8 mouse cellular contexts compared by ENCODE assay signal in the genomic region with DNA sequence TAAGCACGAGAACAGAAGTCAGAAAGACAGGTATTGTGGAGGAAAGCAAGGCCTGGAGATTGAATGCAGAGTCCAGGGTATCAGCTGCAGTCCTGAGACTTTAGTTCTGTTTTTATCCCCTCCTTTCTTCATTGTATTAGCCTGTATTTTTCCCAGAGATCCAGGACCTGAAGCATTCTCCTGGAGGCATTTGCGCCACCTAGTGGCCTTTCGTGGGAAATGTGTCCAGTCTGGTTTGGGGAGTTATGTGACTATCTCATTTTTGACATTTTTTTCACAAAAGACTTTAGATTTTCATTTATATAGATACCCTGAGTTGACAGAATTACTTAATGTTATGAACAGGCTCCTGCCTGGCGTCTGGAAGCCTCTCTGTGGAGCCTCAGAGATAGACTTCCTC. TPM values are rescaled to one million over a fixed set of nuclear protein-coding genes. Genes with fewer than 3 reads are reported as not detected.
DNase-seq lines count a peak whose midpoint lies in the region; ATAC-seq and TF ChIP-seq lines count a peak whose summit lies in the region.

No protein-coding gene starts in this region.

- peaks cover 31% of the 10 kb centered on the region for H3K36me3 ChIP-seq in heart, embryonic 12.5 days
- peaks cover 24% of the 10 kb centered on the region for H3K36me3 ChIP-seq in kidney, postnatal 0 days (ENCODE audit: insufficient read depth, low read length)
- H3K36me3 ChIP-seq in liver, embryonic 13.5 days, result peaks cover 45% of the 10 kb centered on the region
- peaks cover 8% of the 10 kb centered on the region; the same call in 1 of the 2 replicates for H3K36me3 ChIP-seq in stomach, embryonic 16.5 days (ENCODE audit: control insufficient read depth, insufficient read depth, low read length)

- TF ChIP-seq POLR2A in bone marrow macrophage, adult 2 months (IDR thresholded peaks at IDR 0.05; ENCODE audit: borderline replicate concordance, low read depth, low read length), result no peak

- peak overlapping the region; percentile 98 for H3K4me2 ChIP-seq in heart, embryonic 12.5 days
- H3K4me2 ChIP-seq in kidney, postnatal 0 days (ENCODE audit: low read length), result peak overlapping the region; percentile 77
- H3K4me2 ChIP-seq in liver, embryonic 13.5 days, result peak overlapping the region; percentile 80
- peak overlapping the region; percentile 90 for H3K4me2 ChIP-seq in stomach, embryonic 16.5 days (ENCODE audit: low read depth, low read length)

- peak; percentile 56; the same call in 1 of the 2 replicates for ATAC-seq in erythroblast, adult 5-6 weeks (replicated peaks; ENCODE audit: low FRiP score, poor library complexity, severe bottlenecking)
- ATAC-seq in heart, embryonic 12.5 days (ENCODE audit: insufficient number of reproducible peaks, low FRiP score), result no peak
- ATAC-seq in kidney, postnatal 0 days (replicated peaks; ENCODE audit: low FRiP score, low read depth), result no peak
- ATAC-seq in liver, embryonic 13.5 days (ENCODE audit: low read depth), result no peak
- ATAC-seq in stomach, embryonic 16.5 days (ENCODE audit: insufficient read depth, low FRiP score), result no peak

- H3K27me3 ChIP-seq in heart, embryonic 12.5 days (replicated peaks), result no peaks in the 10 kb centered on the region
- no peaks in the 10 kb centered on the region for H3K27me3 ChIP-seq in kidney, postnatal 0 days (ENCODE audit: insufficient read depth, low read length)
- H3K27me3 ChIP-seq in liver, embryonic 13.5 days, result no peaks in the 10 kb centered on the region
- H3K27me3 ChIP-seq in stomach, embryonic 16.5 days (ENCODE audit: control insufficient read depth, insufficient read depth, low read length), result no peaks in the 10 kb centered on the region

- TF ChIP-seq CTCF in bone marrow macrophage, adult 2 months (IDR thresholded peaks at IDR 0.05; ENCODE audit: low read depth, low read length), result peak; percentile 80
- peak; percentile 93 for TF ChIP-seq CTCF in kidney, postnatal 0 days (IDR thresholded peaks at IDR 0.05; ENCODE audit: low read depth)

- no peak overlapping the region for H3K27ac ChIP-seq in bone marrow macrophage, adult 2 months (ENCODE audit: insufficient read depth, low read depth, low read length)
- H3K27ac ChIP-seq in heart, embryonic 12.5 days (ENCODE audit: poor library complexity, severe bottlenecking), result 0 out of 2 replicates have a peak overlapping the region, but pooled peaks have one; percentile 2
- 0 out of 2 replicates have a peak overlapping the region, but pooled peaks have one; percentile 19 for H3K27ac ChIP-seq in kidney, postnatal 0 days
- H3K27ac ChIP-seq in liver, embryonic 13.5 days, result peak overlapping the region; percentile 83
- H3K27ac ChIP-seq in stomach, embryonic 16.5 days (ENCODE audit: low read length), result no peak overlapping the region

- peak overlapping the region; percentile 97 for H3K9ac ChIP-seq in heart, embryonic 12.5 days
- no peak overlapping the region for H3K9ac ChIP-seq in kidney, postnatal 0 days (ENCODE audit: low read depth, low read length)
- peak overlapping the region; percentile 97 for H3K9ac ChIP-seq in liver, embryonic 13.5 days
- peak overlapping the region; percentile 12; the same call in 1 of the 2 replicates for H3K9ac ChIP-seq in stomach, embryonic 16.5 days (ENCODE audit: low read length)

- 5% methylated on average over 4 of the region's 4 CpGs for WGBS in heart, embryonic 12.5 days
- 2% methylated on average over 4 of the region's 4 CpGs for WGBS in kidney, postnatal 0 days
- WGBS in liver, embryonic 13.5 days (ENCODE audit: insufficient replicate concordance), result 5% methylated on average over 4 of the region's 4 CpGs
- 5% methylated on average over 4 of the region's 4 CpGs for WGBS in stomach, embryonic 16.5 days

- H3K4me3 ChIP-seq in bone marrow macrophage, adult 2 months (ENCODE audit: insufficient read depth, low read length), result peak overlapping the region; percentile 84
- peak overlapping the region; percentile 94 for H3K4me3 ChIP-seq in heart, embryonic 12.5 days
- no peak overlapping the region for H3K4me3 ChIP-seq in kidney, postnatal 0 days (replicated peaks; ENCODE audit: low read depth, low read length)
- peak overlapping the region; percentile 92 for H3K4me3 ChIP-seq in liver, embryonic 13.5 days (replicated peaks)
- H3K4me3 ChIP-seq in stomach, embryonic 16.5 days (replicated peaks; ENCODE audit: low read length), result peak overlapping the region; percentile 96

- H3K4me1 ChIP-seq in bone marrow macrophage, adult 2 months (ENCODE audit: control insufficient read depth, insufficient read depth, low read length), result peaks cover 6% of the 10 kb centered on the region
- peaks cover 19% of the 10 kb centered on the region for H3K4me1 ChIP-seq in heart, embryonic 12.5 days (replicated peaks)
- peaks cover 5% of the 10 kb centered on the region; the same call in 1 of the 2 replicates for H3K4me1 ChIP-seq in kidney, postnatal 0 days (replicated peaks; ENCODE audit: insufficient read depth, low read length)
- H3K4me1 ChIP-seq in liver, embryonic 13.5 days (replicated peaks), result peaks cover 24% of the 10 kb centered on the region
- H3K4me1 ChIP-seq in stomach, embryonic 16.5 days (ENCODE audit: control insufficient read depth, insufficient read depth, low read length), result peaks cover 13% of the 10 kb centered on the region

- no peaks in the 10 kb centered on the region for H3K9me3 ChIP-seq in heart, embryonic 12.5 days (replicated peaks)
- no peaks in the 10 kb centered on the region for H3K9me3 ChIP-seq in kidney, postnatal 0 days (replicated peaks; ENCODE audit: low read length)
- H3K9me3 ChIP-seq in liver, embryonic 13.5 days (replicated peaks), result no peaks in the 10 kb centered on the region
- no peaks in the 10 kb centered on the region for H3K9me3 ChIP-seq in stomach, embryonic 16.5 days (replicated peaks; ENCODE audit: control insufficient read depth, low read length)

- peak; percentile 53 to 57 for DNase-seq in CD8-positive naive resting alpha-beta T cell, adult 2 months (ENCODE audit: low read depth in 2 of 2, low spot score in 2 of 2)
- peak; percentile 90 for DNase-seq in kidney, postnatal 0 days (ENCODE audit: low spot score)
- DNase-seq in liver, embryonic 13.5 days, result peak; percentile 59
- peak; percentile 77 for DNase-seq in neural tube, embryonic 10.5 days (ENCODE audit: extremely low spot score, low spot score)

RNA-seq across cellular contexts. Expression of a gene that starts 1.8 kb away (rescaled TPM):
- polyA plus RNA-seq in bone marrow macrophage, adult 2 months (2012; ENCODE audit: insufficient read depth, insufficient read length, missing spikeins), result 6.2 and 6.4 TPM in 2 replicates
- total RNA-seq in erythroblast, adult 5-6 weeks (2015; ENCODE audit: low replicate concordance), result 3.7 and 5.0 TPM in 2 replicates
- total RNA-seq in erythroblast, adult 5-6 weeks (2017; ENCODE audit: low replicate concordance), result 7.3 and 11.2 TPM in 2 replicates
- 10.9 and 11.0 TPM in 2 replicates for polyA plus RNA-seq in heart, embryonic 12.5 days (2016; fragmentation: Nextera tagmentation; extraction: Ambion mirVana)
- 6.2 and 6.6 TPM in 2 replicates for polyA plus RNA-seq in kidney, postnatal 0 days (2015; fragmentation: Nextera tagmentation; extraction: Ambion mirVana)
- polyA plus RNA-seq in liver, embryonic 13.5 days (2015; fragmentation: Nextera tagmentation; extraction: Ambion mirVana), result 5.7 and 6.2 TPM in 2 replicates
- 10.8 and 11.1 TPM in 2 replicates for polyA plus RNA-seq in stomach, embryonic 16.5 days (2015; fragmentation: Nextera tagmentation; extraction: Ambion mirVana)

RNA-seq across cellular contexts. Expression of a gene that starts 30.5 kb away (rescaled TPM):
- polyA plus RNA-seq in bone marrow macrophage, adult 2 months (2012; ENCODE audit: insufficient read depth, insufficient read length, missing spikeins), result not detected in 2 replicates
- not detected in 2 replicates for total RNA-seq in erythroblast, adult 5-6 weeks (2015; ENCODE audit: low replicate concordance)
- 0.77 TPM in 1 of 2 replicates, not detected in the other for total RNA-seq in erythroblast, adult 5-6 weeks (2017; ENCODE audit: low replicate concordance)
- polyA plus RNA-seq in heart, embryonic 12.5 days (2016; fragmentation: Nextera tagmentation; extraction: Ambion mirVana), result 2.0 and 2.2 TPM in 2 replicates
- 4.3 and 5.4 TPM in 2 replicates for polyA plus RNA-seq in kidney, postnatal 0 days (2015; fragmentation: Nextera tagmentation; extraction: Ambion mirVana)
- 0.79 and 0.90 TPM in 2 replicates for polyA plus RNA-seq in liver, embryonic 13.5 days (2015; fragmentation: Nextera tagmentation; extraction: Ambion mirVana)
- polyA plus RNA-seq in stomach, embryonic 16.5 days (2015; fragmentation: Nextera tagmentation; extraction: Ambion mirVana), result 13.9 and 15.5 TPM in 2 replicates

RNA-seq across cellular contexts. Expression of a gene that starts 41.0 kb away (rescaled TPM):
- polyA plus RNA-seq in bone marrow macrophage, adult 2 months (2012; ENCODE audit: insufficient read depth, insufficient read length, missing spikeins), result not detected in 2 replicates
- not detected in 2 replicates for total RNA-seq in erythroblast, adult 5-6 weeks (2015; ENCODE audit: low replicate concordance)
- total RNA-seq in erythroblast, adult 5-6 weeks (2017; ENCODE audit: low replicate concordance), result 0.14 TPM in 1 of 2 replicates, not detected in the other
- polyA plus RNA-seq in heart, embryonic 12.5 days (2016; fragmentation: Nextera tagmentation; extraction: Ambion mirVana), result 0.17 and 0.19 TPM in 2 replicates
- 0.14 and 0.22 TPM in 2 replicates for polyA plus RNA-seq in kidney, postnatal 0 days (2015; fragmentation: Nextera tagmentation; extraction: Ambion mirVana)
- 0.12 TPM in 2 replicates for polyA plus RNA-seq in liver, embryonic 13.5 days (2015; fragmentation: Nextera tagmentation; extraction: Ambion mirVana)
- 0.31 and 0.36 TPM in 2 replicates for polyA plus RNA-seq in stomach, embryonic 16.5 days (2015; fragmentation: Nextera tagmentation; extraction: Ambion mirVana)

RNA-seq across cellular contexts. Expression of a gene that starts 50.4 kb away (rescaled TPM):
- 0.39 TPM in 1 of 2 replicates, not detected in the other for polyA plus RNA-seq in bone marrow macrophage, adult 2 months (2012; ENCODE audit: insufficient read depth, insufficient read length, missing spikeins)
- total RNA-seq in erythroblast, adult 5-6 weeks (2015; ENCODE audit: low replicate concordance), result 0.58 and 1.5 TPM in 2 replicates
- 1.5 and 3.2 TPM in 2 replicates for total RNA-seq in erythroblast, adult 5-6 weeks (2017; ENCODE audit: low replicate concordance)
- 2.2 and 2.7 TPM in 2 replicates for polyA plus RNA-seq in heart, embryonic 12.5 days (2016; fragmentation: Nextera tagmentation; extraction: Ambion mirVana)
- 2.4 and 2.6 TPM in 2 replicates for polyA plus RNA-seq in kidney, postnatal 0 days (2015; fragmentation: Nextera tagmentation; extraction: Ambion mirVana)
- 8.7 and 8.9 TPM in 2 replicates for polyA plus RNA-seq in liver, embryonic 13.5 days (2015; fragmentation: Nextera tagmentation; extraction: Ambion mirVana)
- polyA plus RNA-seq in stomach, embryonic 16.5 days (2015; fragmentation: Nextera tagmentation; extraction: Ambion mirVana), result 25.4 and 30.6 TPM in 2 replicates

Comparison
In these comparisons a context has a peak if more than half of its experiments do, and no peak if none do; other contexts are left out.
1. H3K27ac ChIP-seq: peak in heart, embryonic 12.5 days (single experiment), kidney, postnatal 0 days (single experiment) and liver, embryonic 13.5 days (single experiment); none in bone marrow macrophage, adult 2 months (single experiment) and stomach, embryonic 16.5 days (single experiment).
2. Peak in every context shown above with its lines, with median percentiles within 50 percentile points of each other: DNase-seq and H3K4me2 ChIP-seq.